Mouse (Mus musculus) heart, embryonic 13.5 days (tissue): Measurements from ENCODE around the gene Trpv1. TPM values are rescaled to one million over a fixed set of nuclear protein-coding genes. Genes with fewer than 3 reads are reported as not detected.
A peak's percentile ranks its signal among the peaks of the same experiment; 100 is the strongest.

Experiments
- ATAC-seq: fragments of 200-750 bp; cut with Nextera tagmentation; 2 replicates; pipeline ENCODE4 v1.8.0; 2017; ENCODE audit warnings: moderate TSS enrichment; ENCODE audit not compliant: insufficient number of reproducible peaks, low FRiP score, low TSS enrichment; ENCODE audit errors: extremely low read depth
- H3K27ac ChIP-seq: fragments of 300-500 bp; sonication (generic); replicated peaks from 2 replicates; pipeline ENCODE4 v1.5.1; 2015; ENCODE audit warnings: moderate library complexity, mild to moderate bottlenecking, inconsistent platforms
- H3K27me3 ChIP-seq: fragments of 300-500 bp; sonication (generic); replicated peaks from 2 replicates; pipeline ENCODE4 v1.6.1; 2015; ENCODE audit warnings: mild to moderate bottlenecking, inconsistent platforms
- H3K36me3 ChIP-seq: fragments of 300-500 bp; sonication (generic); 2 replicates; pipeline ENCODE4 v1.6.1; 2015; ENCODE audit warnings: mild to moderate bottlenecking, inconsistent platforms
- H3K4me1 ChIP-seq: fragments of 300-500 bp; sonication (generic); 2 replicates; pipeline ENCODE4 v1.6.1; 2015; ENCODE audit warnings: inconsistent platforms
- H3K4me2 ChIP-seq: fragments of 300-500 bp; sonication (generic); 2 replicates; pipeline ENCODE4 v1.6.1; 2015; ENCODE audit warnings: inconsistent platforms, mild to moderate bottlenecking, moderate library complexity
- H3K4me3 ChIP-seq: fragments of 300-500 bp; sonication (generic); 2 replicates; pipeline ENCODE4 v1.5.1; 2015; ENCODE audit warnings: moderate library complexity, mild to moderate bottlenecking, inconsistent platforms
- H3K9ac ChIP-seq: fragments of 300-500 bp; sonication (generic); 2 replicates; pipeline ENCODE4 v1.6.1; 2015; ENCODE audit warnings: inconsistent platforms, mild to moderate bottlenecking, moderate library complexity
- H3K9me3 ChIP-seq: fragments of 300-500 bp; sonication (generic); 2 replicates; pipeline ENCODE4 v1.6.1; 2016; ENCODE audit warnings: inconsistent platforms
- WGBS: fragments of 180-500 bp; shearing (Covaris S2); methylation state at CpG from one replicate; pipeline ENCODE4 v1.1.7; 2015; ENCODE audit warnings: mixed read lengths; 5-methylcytosine and 5-hydroxymethylcytosine counted together
- polyA plus RNA-seq: library from polyadenylated mRNA; unstranded; fragments of >200 nt; fragmentation: Nextera tagmentation; extraction: Ambion mirVana; gene quantifications from 2 replicates; pipeline ENCODE4 v1.2.1, GENCODE M21; 2015

The Trpv1 gene
- polyA plus RNA-seq, 1 experiment from 2014 or later: not detected

DNA sequence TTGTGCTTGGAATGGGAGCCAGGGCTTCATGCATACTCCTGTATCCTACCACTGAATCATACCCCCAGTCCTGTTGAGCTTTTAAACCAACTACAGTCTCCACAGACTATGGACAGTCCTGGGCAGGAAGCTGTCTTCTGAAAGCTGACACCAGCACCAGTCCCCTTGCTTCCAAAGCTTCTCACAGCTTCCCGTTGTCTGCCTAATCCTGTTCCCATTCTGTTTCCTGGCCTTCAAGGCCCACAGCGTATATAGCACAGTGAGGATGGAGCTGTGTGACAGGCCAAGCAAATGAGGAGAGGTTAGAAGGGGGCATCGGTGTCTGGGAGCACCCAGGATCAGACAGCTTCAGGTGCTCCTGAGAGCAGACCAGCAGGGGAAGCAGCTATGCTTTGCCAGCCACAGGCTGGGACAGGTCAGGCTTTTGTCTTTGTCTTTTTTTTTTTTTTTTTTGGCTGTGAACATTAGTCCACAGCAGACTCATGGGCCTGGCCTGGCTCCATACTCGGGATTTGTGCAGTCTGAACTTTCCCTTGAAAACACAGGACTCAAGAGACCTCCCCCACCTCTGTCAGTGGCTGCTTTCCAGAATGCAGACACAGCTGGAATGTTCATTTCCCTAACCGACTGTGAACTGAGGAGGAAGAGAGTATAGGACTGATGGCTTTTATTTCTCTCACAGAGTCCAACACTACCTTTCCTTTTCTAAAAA, 2.1 kb downstream of the Trpv1 start:
- Histone ChIP-seq H3K9ac (no peak overlapping the region), H3K27me3 (no peaks in the 10 kb centered on the region), H3K27ac (peak overlapping the region; percentile 79), H3K4me3 (no peak overlapping the region), H3K4me1 (peaks cover 11% of the 10 kb centered on the region), H3K36me3 (no peaks in the 10 kb centered on the region), H3K9me3 (no peaks in the 10 kb centered on the region), H3K4me2 (no peak overlapping the region)
- 25% methylated on average over 5 of the region's 5 CpGs for WGBS
- peak; percentile 23; the same call in 1 of the 2 replicates for ATAC-seq

GRCm38 (mm10) chr11:73236731-73237130, 2.6 kb downstream of the Trpv1 start:
- Histone ChIP-seq H3K4me2 (no peak overlapping the region), H3K27ac (peak overlapping the region; percentile 63), H3K4me1 (peaks cover 11% of the 10 kb centered on the region), H3K27me3 (no peaks in the 10 kb centered on the region), H3K9me3 (no peaks in the 10 kb centered on the region), H3K36me3 (no peaks in the 10 kb centered on the region), H3K9ac (no peak overlapping the region), H3K4me3 (no peak overlapping the region)
- WGBS: 62% methylated on average over 3 of the region's 3 CpGs
- no peak for ATAC-seq

DNA sequence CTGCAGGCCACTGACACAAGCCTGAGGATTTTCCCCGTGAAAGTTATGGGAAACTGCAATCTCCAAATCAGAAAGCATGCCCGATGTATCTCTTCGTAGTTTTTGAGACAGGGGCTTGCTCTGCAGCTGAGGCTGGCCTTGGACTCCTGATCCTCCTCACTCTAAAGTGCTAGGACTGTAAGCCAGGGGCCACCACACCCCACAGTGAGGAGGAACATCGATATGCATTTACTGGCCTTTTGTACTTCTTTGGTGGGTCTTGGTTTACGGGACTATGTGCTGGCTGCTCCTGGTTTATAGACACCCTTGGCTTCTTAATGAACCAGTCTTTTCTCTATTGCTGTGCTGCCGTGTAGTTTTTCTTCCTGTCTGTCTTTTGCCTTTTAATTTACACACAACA, 8.1 kb downstream of the Trpv1 start:
- Histone ChIP-seq H3K4me2 (no peak overlapping the region), H3K27ac (no peak overlapping the region), H3K9me3 (no peaks in the 10 kb centered on the region), H3K36me3 (no peaks in the 10 kb centered on the region), H3K27me3 (no peaks in the 10 kb centered on the region), H3K4me1 (no peaks in the 10 kb centered on the region), H3K9ac (no peak overlapping the region), H3K4me3 (no peak overlapping the region)
- 69% methylated on average over 6 of the region's 6 CpGs for WGBS
- ATAC-seq: no peak

DNA sequence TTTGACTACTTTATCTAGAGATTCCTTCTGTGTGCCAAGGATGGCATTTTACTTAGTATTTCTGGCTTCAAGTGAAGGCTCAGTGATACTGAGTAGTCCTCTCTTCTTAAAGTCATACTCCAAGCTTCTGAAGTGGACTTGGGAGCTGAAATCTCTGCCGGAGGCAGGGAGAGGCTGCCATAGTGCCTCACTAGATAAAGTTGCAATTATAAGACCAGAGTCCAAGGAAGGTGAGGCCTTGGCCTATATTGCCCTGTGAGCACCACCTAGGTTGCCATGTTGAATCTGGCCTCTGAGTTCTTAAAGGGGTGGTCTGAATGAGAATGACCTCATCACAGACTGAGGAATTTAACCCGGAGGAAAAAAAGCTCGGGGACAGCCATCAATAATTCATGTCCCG, 8.7 kb downstream of the Trpv1 start:
- 81% methylated on average over 4 of the region's 4 CpGs for WGBS
- Histone ChIP-seq H3K4me3 (no peak overlapping the region), H3K9ac (no peak overlapping the region), H3K4me2 (no peak overlapping the region), H3K4me1 (no peaks in the 10 kb centered on the region), H3K27ac (no peak overlapping the region), H3K27me3 (no peaks in the 10 kb centered on the region), H3K9me3 (no peaks in the 10 kb centered on the region), H3K36me3 (no peaks in the 10 kb centered on the region)
- ATAC-seq: no peak

DNA sequence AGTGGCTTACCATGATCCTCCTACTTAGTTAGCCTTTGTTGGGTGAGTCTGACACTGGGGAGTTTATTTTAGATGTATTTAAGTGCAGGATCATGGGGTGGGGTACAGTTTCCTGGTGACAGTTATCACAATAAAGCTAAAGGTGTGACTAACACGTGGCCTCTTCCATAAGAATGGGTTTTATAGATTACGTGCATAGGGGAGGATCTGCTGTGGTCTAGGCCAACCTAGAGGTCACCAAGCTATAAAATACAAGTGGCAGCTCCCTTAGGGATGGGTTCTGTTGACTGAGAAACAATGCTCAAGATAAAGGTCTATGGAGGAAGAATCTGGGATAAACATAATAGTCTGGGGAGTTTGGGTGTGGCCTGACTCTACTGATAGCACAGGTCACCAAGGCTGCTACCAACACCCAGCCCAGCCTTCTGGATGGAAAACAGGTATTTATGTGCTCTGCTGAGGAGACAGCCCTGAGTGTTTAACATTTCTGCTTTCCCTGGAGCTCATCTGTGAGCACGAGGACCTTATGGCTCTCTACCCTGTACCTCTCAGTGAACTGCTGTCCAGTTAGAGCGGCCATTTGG, 23.4 kb downstream of the Trpv1 start:
- Histone ChIP-seq H3K36me3 (no peaks in the 10 kb centered on the region), H3K4me1 (no peaks in the 10 kb centered on the region), H3K4me2 (no peak overlapping the region), H3K27me3 (no peaks in the 10 kb centered on the region), H3K9ac (no peak overlapping the region), H3K27ac (no peak overlapping the region), H3K9me3 (peaks cover 4% of the 10 kb centered on the region; the same call in 1 of the 2 replicates), H3K4me3 (no peak overlapping the region)
- no peak for ATAC-seq
- WGBS: 74% methylated on average over 4 of the region's 4 CpGs

DNA sequence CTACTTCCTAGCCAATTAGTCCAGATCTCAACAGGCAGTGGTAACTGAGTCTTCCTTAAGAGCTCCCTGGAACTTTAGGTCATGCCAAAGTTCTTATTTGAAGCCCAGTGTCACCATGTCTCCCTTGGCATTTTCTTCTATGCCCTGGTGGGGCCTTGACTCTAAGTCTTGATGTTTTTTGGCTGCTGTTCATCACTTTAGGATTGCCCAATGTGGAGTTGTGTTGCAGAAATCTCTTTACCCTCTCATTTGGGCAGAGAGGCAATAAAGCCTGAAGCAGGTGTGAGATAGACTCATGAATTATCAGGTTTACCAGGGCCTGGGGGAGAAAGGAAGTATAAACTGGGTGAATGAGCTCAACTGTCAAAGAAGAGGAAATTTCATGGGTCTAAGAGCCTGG, 24.6 kb downstream of the Trpv1 start:
- no peak for ATAC-seq
- Histone ChIP-seq H3K27ac (no peak overlapping the region), H3K4me1 (no peaks in the 10 kb centered on the region), H3K9me3 (peaks cover 4% of the 10 kb centered on the region; the same call in 1 of the 2 replicates), H3K4me2 (no peak overlapping the region), H3K27me3 (no peaks in the 10 kb centered on the region), H3K36me3 (no peaks in the 10 kb centered on the region), H3K4me3 (no peak overlapping the region), H3K9ac (no peak overlapping the region)

- Histone ChIP-seq H3K4me2 (no peak overlapping the region), H3K9ac (no peak overlapping the region), H3K36me3 (no peaks in the 10 kb centered on the region), H3K27ac (no peak overlapping the region), H3K4me3 (no peak overlapping the region), H3K27me3 (no peaks in the 10 kb centered on the region), H3K9me3 (peaks cover 4% of the 10 kb centered on the region; the same call in 1 of the 2 replicates), H3K4me1 (no peaks in the 10 kb centered on the region)
- no peak for ATAC-seq
- 61% methylated on average over 3 of the region's 3 CpGs for WGBS
These were observed 26.4 kb downstream of the Trpv1 start for GRCm38 (mm10) chr11:73260457-73260856.

GRCm38 (mm10) chr11:73261385-73261784, 27.3 kb downstream of the Trpv1 start:
- Histone ChIP-seq H3K36me3 (no peaks in the 10 kb centered on the region), H3K4me3 (no peak overlapping the region), H3K4me1 (no peaks in the 10 kb centered on the region), H3K9me3 (peaks cover 4% of the 10 kb centered on the region; the same call in 1 of the 2 replicates), H3K27ac (no peak overlapping the region), H3K4me2 (no peak overlapping the region), H3K27me3 (no peaks in the 10 kb centered on the region), H3K9ac (no peak overlapping the region)
- 63% methylated on average over 1 of the region's 1 CpGs for WGBS
- ATAC-seq: no peak

GRCm38 (mm10) chr11:73267267-73267666, 33.2 kb downstream of the Trpv1 start, which contains the start of gene Trpv3:
Trpv3 (plus strand) TSS chr11:73267388.
- peaks cover 33% of the 10 kb centered on the region for H3K27me3 ChIP-seq
- no peak for ATAC-seq
- no peak within 1 kb of the TSS for H3K4me2 ChIP-seq
- 0 out of 2 replicates have a peak, but pooled peaks cover 5% of the 10 kb centered on the region for H3K4me1 ChIP-seq
- no peak within 1 kb of the TSS for H3K9ac ChIP-seq
- no peaks in the 10 kb centered on the region for H3K9me3 ChIP-seq
- no peak within 1 kb of the TSS for H3K4me3 ChIP-seq
- WGBS: 73% methylated on average over 7 of the region's 7 CpGs
- H3K27ac ChIP-seq: no peak within 1 kb of the TSS
- H3K36me3 ChIP-seq: no peaks in the 10 kb centered on the region

DNA sequence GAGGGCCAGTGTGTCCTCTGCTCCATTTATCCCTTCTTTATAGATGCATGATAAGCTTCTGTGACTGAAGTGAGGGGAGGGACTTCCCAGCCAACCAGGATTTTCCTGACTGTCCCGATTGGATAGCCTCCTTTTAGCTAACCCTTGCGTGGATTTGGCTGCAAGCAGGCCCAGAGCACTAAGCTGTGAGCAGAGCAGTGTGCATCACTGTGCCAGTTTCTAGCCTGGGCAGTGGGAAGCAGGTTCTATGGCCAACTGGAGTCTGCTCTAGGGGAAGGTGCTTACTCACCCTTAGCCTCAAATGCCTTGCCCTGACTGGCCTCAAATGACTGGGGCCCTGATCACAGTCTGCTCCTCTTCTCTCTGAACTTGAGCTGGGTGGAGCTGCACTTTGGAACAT, 40.7 kb downstream of the Trpv1 start:
- Histone ChIP-seq H3K9ac (no peak overlapping the region), H3K4me3 (no peak overlapping the region), H3K4me1 (0 out of 2 replicates have a peak, but pooled peaks cover 4% of the 10 kb centered on the region), H3K36me3 (no peaks in the 10 kb centered on the region), H3K9me3 (no peaks in the 10 kb centered on the region), H3K27ac (no peak overlapping the region), H3K27me3 (peaks cover 7% of the 10 kb centered on the region; the same call in 1 of the 2 replicates), H3K4me2 (no peak overlapping the region)
- no peak for ATAC-seq
- WGBS: 23% methylated on average over 2 of the region's 2 CpGs

DNA sequence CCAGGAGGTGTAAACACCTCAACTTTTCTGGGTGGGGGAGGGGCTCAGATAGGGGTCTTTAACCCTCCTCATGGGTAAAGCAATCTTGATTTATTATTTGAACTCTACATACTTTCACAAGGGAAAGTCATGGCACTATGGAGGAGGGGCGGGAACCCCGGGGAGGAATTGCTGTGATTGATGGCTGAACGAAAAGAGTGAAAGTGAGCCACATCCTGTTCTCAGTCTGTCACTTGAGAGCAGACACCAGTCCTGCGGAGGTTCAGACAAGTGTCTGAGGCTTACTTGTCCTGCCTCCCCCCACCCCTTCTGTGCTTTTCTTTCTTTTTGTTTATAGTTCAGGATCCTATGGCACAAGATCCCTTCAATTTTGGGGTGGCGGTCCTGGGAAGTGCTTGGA, 46.6 kb downstream of the Trpv1 start:
- Histone ChIP-seq H3K27ac (no peak overlapping the region), H3K36me3 (no peaks in the 10 kb centered on the region), H3K4me3 (no peak overlapping the region), H3K9ac (no peak overlapping the region), H3K27me3 (no peaks in the 10 kb centered on the region; the same call in 1 of the 2 replicates), H3K9me3 (no peaks in the 10 kb centered on the region), H3K4me2 (0 out of 2 replicates have a peak overlapping the region, but pooled peaks have one; percentile 5), H3K4me1 (peaks cover 25% of the 10 kb centered on the region)
- no peak for ATAC-seq
- 34% methylated on average over 5 of the region's 5 CpGs for WGBS
